Mouse (Mus musculus) heart, postnatal 25 days (tissue): ENCODE measurements at regions not wholly inside any gene's neighbourhood (a gene's known extent, or its start where the extent isn't known, plus 50 kb on each side); places are given as distances from the start of the nearest gene placed in this dataset.

Experiments used
- DNase-seq: peaks from one replicate; pipeline ENCODE4 v3.0.0; 2022; ENCODE audit warnings: low spot score
- intact Hi-C: fragments of 180-260 bp; cut with DNase I; formaldehyde crosslinking; loops from one replicate; pipeline ENCODE4 v1.15.1; 2025

DNA sequence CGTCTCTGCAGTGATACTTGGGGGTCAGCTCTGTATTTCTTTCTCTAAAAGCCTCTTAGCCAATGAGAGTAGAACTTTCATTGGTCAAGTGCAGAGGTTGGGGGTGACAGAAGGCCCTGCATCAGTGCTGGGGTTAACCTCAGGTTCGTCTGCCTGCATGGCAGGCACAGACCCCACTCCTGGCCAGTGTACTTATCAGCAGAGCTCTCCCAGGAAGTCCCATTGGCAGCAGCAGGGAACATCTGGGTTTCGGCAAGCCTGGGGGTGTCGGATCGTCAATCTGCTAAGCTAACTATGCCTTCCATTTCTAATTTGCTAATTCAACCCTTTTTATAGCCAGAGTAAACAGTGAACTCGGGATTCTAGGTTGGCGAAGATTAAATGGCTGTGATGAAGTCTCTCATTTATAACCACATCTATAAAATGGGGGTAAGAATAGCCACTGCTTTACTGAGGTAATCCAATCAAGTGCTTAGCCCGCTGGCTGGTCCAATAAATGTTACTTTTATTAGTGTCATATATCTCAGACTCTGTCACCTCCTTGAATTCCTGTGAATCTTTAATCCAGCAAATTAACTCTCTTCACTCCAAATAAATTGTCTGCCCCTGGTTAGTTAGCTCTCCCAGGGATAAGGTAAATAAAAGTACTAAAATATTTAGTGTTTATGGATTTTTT lies 135.5 kb upstream of the Mrps10 start:
- intact Hi-C loops, result no loop called here
- DNase-seq, result no peak

DNA sequence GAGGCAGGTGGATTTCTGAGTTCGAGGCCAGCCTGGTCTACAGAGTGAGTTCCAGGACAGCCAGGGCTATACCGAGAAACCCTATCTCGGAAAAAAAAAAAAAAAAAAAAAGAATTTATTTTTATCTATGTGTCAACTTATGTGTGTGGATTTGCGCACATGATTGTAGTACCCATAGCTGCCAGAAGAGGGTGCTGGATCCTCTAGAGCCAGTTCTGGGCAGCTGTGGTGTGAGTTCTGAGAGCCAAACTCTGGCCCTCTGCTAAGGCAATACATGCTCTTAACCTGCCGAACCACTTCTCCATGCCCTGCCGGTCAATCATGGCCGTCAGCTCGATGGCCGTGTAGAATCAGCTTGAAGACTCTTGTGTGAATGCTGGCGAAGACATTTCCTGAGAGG lies 138.0 kb upstream of the Mrps10 start:
- no peak for DNase-seq
- intact Hi-C loops, result no loop called here

DNA sequence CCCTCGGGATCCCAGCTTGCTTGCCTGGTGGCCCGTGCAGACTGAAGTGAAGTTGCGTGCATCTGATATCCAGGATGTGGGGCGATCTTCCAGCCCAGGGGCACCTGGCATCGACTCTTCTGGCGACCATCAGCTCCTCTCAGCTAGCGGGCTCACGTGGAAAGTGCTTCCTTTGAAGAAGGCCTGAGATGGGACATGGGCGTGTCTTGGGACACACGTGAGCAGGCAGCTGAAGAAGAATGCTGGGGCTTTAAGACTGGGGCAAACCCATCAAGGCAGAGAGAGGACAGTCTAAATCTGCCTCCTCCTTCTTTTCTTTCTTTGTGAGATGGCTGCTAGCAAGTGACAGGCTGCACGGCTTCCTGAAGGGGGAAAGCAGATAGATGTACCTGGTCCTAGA lies 142.3 kb upstream of the Mrps10 start:
- intact Hi-C loops, result no loop called here

DNA sequence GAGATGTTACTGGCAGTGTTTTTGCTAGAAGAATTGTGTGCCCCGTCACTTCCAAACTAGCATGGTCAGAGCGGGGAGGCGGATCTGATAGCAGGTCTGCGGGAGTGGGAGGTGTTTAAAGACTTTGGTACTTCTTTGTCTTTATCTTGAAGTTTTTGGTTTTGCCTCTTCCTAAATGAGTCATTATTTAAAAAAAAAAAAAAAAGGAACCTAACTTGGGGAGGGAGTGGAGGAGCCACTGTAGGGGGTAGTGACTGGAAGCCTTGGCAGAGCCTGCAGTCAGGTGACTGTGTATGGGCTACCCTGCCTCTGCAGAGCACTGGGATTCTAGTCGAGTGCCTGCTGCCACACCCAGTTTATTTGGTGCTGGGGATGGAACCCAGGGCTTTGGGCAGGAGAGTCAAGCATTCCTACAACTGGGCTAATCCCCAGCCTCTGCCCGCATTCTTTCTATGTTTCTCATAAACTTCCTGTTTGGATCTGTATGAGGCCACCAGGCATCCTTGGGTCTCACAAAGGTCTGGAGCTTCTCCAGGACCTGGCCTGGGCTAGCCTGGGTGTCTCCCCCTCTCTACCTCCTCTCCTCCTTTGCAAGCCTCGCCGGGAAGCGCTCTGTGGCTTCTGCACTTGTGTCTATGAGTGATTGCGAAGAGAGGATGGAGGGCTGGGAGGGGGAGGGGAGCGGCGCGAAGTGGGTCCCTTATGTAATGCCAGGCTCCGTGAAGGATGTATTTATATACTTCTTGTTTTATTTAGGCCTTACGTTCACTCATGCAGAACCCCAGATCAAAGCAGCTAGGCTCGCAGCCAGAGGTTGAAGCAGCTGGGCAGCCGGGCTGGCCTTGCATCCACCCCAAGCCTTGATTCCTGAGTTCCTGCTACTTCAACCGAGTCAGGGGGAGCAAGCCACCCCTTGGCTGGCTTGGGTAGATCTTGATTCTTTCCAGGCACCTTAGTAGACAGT lies 143.1 kb upstream of the Mrps10 start:
- intact Hi-C loops, result no loop called here
- no peak for DNase-seq

More for the DNA sequence above, 142.3 kb upstream of the Mrps10 start:
- DNase-seq, result no peak

DNA sequence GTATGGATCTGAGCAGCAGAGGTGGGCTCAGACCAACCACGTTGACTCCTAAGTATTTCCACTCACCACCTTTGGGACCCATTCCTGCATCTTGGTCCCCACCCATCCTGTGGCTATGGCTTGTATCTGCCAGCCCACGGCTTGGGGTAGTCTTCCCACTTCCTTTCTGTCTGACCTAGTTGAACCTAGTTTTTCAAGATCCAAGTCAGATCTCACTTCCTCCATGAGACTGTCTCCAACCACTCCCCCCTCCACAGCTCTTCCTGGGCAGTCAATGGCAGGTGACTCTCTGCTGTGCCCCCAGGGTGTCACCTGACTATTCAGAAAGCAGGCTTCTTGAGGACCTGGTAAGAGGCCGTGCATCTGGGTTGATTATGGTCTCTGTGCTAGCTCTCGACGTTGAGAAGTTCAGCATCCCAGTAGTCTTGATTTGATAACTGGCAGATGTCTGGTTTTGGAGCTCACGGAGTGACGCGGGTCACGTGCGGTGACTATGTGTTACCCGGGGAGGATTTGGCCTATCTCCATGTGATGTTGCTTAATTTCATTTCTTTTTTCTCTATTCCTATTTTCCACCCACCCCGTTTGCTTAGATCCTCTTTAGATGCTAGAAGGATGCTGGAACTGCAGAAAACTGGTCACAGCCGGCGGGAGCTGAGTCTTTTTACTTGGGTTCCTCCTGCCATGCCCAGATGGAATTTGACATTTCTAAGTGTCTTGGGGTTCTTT lies 147.5 kb upstream of the Mrps10 start:
- DNase-seq, result no peak
- intact Hi-C loops, result no loop called here

DNA sequence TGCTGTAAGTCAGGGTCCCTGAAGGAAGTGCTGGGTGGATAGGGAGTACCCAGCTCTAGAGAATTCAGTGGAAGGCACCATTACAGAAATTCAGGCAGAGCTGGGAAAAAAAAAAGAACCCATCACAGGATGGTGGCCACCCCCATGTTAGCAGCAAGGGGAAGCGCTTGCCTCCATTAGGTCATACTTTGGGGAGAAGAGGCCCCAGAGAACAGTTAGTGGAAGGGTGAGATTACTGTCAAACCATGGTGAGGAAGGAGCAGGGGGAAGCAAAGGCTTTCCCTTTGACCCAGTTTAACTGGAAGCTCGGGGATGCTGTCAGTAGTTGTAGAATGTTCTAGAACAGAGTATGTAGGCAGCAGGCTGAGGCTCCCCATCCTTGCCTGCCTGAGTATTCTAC lies 148.8 kb upstream of the Mrps10 start:
- DNase-seq, result no peak
- intact Hi-C loops, result no loop called here

DNA sequence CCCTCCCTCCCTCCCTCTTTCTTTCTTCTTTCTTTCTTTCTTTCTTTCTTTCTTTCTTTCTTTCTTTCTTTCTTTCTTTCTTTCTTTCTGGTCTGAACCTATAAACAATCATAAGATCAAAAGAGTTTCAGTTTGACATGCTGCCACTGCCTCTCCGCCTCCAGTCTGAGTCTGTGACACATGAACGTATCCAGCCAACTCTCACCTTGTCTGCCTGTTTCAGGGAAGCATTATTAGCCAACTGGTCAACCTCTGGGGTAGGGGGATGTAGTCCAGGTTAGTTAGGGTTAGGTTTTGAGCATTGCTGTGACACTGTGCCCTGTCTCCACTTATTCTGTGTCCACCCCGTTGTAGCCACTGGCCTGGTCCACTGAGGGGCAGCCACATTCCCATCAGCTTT lies 152.2 kb upstream of the Mrps10 start:
- intact Hi-C loops, result no loop called here
- no peak for DNase-seq

DNA sequence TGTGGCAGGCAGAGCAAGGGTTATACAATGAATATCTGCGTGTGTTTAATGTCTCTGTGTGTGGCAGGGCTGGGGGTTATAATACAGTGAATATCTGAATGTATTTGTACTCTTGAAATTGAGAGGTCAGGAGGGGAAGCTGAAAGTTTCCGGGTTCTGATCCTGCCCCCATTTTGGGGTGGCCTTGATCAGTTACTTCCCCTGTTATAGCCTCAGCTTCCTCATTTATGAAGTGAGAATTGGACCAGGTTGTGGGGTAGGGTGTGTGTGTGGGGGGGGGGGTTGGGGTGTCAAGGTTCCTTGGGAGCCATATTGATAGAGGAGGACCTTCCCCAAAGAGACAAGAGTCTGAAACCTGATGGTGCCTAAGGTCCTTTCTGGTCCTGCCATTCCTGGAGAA lies 152.8 kb upstream of the Mrps10 start:
- intact Hi-C loops, result no loop called here
- no peak for DNase-seq

DNA sequence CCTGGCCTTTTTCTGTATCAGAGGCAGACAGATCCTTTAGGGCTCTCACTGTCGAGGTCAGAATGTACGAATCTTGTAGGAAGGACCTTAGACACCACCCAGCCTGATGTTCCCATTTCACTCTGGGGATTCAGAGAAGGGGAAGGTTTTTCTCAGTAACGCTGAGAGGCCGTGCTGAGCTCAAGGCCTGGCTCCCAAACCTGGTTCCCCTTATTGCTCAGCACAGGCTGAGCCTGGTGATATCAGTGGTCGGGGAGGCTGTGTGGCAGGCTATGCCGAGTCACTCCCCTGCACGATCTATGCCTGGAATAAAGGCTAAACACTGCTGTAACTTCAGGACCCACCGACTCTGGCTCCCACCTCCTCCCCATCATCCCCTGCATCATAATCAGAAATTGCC lies 154.6 kb upstream of the Mrps10 start:
- intact Hi-C loops, result no loop called here
- no peak for DNase-seq

DNA sequence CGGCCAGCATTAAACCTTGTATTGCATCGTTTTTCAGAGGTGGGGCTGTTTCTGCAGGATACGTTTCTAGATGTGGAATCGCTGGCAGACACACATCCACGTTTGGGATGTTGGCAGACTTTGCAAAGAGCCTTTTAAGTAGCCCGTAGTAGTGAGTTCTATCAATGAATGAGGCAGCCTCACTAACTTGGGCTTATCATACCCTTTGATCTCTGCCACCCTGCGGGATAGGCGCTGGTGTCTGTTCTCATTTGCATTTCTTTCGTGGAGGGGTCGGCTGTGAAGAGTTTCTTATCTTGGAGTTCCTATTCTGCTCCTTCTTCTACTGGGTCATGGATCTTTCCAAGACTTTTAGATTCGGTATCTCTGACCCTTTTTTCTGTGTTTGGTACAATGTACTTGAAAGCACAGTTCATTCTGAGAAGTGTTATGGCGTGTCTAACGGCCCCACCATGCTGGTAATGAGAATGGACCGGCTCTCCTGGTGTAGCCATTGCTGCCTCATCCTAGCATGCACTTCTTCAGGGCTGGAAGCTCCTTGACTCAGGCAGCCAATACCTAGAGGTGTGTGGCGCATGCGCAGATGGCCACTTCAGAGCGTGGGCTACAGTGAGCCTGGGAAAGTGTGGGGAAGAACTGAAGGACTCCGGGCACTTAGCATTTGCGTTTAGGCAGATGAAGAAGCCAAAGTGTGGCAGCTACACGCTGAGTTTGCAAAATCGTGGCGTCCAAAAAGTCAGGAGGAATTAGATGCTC lies 158.1 kb upstream of the Mrps10 start:
- no peak for DNase-seq
- intact Hi-C loops, result no loop called here

DNA sequence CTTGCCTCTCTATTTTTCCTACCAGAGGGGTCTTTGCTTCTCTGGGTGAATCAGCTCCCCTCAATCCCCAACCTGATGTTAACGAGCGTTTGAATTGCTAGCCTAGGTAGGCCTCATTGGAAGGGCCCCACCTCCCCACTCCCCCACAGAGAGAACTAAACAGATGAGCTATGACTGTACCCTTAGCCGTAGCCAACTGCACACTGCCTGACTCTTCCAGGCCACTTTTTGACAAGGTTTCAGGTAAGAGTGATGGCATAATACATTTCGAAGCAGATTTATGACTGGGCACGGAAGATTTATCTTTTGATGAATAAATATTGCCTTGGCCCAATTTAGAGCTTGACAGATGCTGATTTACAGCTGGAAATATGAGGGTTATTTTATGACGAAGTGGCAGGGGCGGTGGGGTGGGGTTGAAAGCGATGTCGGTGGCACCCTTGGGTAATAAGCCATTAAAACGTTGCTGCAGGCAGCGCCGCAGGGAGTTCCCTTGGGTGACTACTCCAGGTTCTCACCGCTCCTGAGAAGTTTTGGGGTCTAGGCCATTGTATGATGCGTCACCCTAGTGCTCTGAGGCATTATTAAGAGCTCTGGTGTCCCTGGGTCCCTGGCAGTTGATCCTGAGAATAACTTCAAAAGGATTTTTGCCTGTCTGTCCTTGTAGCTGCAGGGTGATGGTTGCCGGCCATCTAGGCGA lies 159.7 kb upstream of the Mrps10 start:
- intact Hi-C loops, result no loop called here
- DNase-seq, result no peak

DNA sequence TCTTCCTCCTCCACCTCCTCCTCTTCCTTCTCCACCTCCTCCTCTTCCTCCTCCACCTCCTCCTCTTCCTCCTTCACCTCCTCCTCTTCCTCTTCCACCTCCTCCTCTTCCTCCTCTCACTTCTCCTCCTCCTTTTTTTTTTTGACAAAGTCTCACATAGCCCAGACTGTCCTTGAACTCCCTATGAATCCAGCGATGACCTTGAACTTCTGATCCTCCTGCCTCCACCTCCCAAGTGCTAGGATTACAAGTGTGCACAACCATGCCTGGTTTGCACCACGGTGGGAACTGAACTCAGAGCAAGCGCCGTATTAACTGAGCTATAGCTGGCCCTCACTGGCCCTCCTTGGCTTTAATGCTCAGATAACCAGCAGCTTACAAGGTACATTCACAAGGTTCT lies 161.2 kb upstream of the Mrps10 start:
- intact Hi-C loops, result no loop called here
- DNase-seq, result no peak

DNA sequence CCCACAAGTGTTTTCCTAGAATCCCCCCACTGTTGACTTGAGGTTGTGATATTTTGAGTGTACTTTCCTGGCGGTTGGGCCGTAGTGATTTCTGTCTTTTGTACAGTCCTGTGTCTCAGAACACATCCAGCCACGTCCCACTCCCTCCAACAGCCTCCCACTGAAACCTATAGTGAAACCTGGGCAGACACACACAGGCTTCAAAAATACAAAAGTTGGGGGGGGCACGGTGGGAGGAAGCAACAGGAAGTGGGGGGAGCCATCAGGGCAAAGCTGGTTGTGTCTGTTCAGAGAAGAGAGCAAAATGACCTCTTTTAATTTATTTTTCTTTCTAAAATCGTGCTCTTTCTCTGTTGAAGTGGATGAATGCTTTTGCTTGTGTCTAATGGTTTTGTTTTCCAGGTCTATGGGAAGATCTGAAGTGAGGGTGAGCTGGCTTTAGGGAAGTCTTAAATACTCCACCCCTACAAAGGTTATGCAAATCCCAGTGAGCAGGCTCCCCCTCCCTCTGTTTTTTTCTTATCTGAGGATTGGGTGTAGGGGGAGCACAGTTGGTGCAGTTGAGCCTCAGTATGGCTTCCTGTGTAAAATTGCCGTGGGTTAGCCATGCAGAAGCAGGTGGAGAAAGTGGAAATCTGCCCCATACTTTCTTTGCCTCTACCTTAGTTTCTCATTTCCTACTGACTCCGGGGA lies 164.1 kb upstream of the Mrps10 start:
- intact Hi-C loops, result no loop called here
- DNase-seq, result no peak

DNA sequence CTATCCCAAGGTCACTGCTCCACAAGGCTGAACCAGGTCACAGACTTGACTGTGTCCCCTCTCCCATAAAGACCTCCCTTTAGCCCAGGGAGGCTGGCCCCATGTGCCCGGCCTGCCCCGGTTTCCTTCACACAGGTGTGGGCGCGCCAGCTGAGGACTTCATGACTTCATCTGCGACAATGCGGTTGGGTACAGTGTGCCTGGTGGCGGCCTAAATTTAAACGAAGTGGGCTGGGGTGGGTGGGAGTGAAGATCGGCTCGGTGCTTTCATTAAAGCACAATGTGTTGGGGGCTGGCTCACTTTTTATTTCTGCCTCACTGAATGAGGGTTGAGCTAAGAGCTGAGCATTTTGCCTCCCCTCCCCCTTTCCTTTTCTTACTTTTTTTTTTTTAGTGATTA lies 169.5 kb upstream of the Mrps10 start:
- no peak for DNase-seq
- intact Hi-C loops, result no loop called here

DNA sequence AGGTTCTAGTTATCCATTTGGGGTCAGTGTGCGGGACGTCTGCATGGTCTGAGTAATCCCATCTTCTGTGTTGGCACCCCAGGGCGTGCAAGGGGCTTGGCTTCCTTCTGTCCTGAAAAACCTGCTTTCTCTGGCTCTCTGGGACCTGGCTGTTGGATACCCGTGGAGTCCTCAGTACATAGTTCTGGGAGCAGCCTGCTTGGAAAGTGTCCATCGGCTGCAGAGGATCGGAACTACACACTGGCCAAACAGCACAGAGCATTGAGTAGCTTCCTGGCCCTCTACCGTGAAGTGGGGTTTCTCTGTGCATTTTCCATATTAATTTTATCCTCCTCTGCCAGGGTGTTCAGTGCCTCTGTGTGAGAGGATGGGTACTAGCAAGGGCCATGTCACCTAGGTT lies 170.7 kb upstream of the Mrps10 start:
- intact Hi-C loops, result no loop called here
- no peak for DNase-seq

DNA sequence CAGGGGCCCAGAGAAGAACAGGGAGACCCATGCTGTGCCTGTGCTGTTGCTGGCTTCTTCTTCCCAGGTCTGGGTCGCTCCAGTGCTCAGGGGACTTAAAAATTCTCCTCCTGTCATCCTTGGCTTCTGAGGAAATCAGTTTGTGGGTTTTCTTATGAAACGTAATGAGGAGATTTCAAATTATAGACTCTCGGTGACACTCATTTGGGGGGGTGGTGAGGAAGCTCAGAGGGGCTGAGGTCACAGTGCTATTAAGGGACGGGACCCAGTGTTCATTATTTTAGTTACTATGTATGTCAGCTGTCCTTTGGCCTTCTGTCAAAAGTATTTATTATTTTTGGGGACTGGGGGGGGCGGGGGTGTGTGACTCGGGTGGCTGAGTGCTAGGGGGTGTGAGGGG lies 171.7 kb upstream of the Mrps10 start:
- intact Hi-C loops, result no loop called here
- no peak for DNase-seq

DNA sequence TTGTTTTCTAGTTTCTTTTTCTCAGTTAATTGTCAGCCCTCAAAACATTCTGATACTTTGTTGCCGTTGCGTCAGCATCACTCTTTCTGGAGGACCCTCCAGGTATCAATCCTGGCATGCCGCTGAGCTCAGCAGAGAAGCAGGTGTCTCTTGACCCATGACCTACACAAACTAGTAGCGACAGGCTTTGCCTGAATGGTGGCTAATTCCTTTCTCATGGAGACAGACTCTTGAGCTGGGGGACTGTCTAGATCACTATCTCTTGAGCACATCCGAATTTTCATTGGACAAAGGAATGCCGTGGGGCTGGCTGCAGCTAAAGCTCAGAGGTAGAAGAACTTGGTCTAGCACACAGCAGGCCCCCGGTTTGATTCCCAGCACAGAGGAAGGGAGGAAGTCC lies 172.7 kb upstream of the Mrps10 start:
- no peak for DNase-seq
- intact Hi-C loops, result no loop called here

DNA sequence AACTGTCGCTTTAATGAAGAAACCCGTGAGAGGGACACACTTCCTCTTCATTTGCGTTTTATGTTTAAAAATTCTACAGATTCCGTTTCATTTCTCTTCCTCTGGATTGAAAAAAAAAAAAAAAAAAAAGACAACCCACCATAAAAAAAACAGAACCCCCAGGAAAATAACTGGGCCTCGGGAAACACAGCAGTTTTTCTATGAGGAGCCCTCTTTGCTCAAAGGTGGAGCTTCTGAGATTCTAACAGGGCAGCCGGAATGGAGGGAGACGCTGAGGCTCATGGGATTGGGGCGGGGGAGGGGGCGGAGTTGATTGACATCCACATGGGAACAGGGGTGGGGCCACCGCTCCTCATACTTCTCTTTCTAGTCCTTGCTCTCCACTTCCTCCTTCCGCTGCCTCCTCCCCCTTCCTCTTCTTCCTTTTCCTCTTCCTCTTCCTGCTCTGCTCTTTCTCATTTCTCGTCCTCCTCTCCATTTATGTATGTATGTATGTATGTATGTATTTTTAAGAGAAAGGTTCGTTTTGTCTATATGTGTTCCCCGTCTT lies 174.1 kb upstream of the Mrps10 start:
- no peak for DNase-seq
- intact Hi-C loops, result no loop called here

DNA sequence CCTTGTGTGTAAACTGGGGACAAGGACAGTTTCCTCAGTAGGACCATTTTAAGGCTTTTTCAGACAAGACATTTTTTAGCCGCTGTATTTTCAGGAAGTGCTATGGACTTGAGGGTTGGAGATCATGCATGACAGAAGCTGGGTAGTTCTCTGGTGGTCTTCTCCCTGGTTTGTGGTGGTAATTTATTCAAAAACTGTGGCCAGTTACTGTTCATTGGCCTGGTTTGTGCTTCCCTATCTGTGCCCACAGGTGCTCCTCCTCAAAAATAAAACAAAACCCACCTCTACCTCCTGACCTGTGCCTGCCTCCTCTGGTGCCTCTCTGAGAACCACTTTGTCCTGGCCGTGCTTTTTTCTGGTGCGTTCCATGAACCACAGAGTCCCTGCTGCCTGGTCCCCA lies 177.3 kb upstream of the Mrps10 start:
- intact Hi-C loops, result no loop called here
- DNase-seq, result no peak
